Mouse (Mus musculus) gastrocnemius, adult 18-20 months (tissue): Measurements from ENCODE around the gene Gpr146. TPM values are rescaled to one million over a fixed set of nuclear protein-coding genes. Genes with fewer than 3 reads are reported as not detected.

Source experiments
- DNase-seq: peaks from one replicate; pipeline ENCODE4 v3.0.0; 2021; ENCODE audit warnings: low spot score
- total RNA-seq, 2 experiments: library from RNA; stranded (reverse); gene quantifications; 2 replicates each; pipeline ENCODE4 v1.2.3; 2021

Gpr146 gene
- total RNA-seq, 2 experiments from 2014 or later, result 21.8 to 28.9 TPM

DNA sequence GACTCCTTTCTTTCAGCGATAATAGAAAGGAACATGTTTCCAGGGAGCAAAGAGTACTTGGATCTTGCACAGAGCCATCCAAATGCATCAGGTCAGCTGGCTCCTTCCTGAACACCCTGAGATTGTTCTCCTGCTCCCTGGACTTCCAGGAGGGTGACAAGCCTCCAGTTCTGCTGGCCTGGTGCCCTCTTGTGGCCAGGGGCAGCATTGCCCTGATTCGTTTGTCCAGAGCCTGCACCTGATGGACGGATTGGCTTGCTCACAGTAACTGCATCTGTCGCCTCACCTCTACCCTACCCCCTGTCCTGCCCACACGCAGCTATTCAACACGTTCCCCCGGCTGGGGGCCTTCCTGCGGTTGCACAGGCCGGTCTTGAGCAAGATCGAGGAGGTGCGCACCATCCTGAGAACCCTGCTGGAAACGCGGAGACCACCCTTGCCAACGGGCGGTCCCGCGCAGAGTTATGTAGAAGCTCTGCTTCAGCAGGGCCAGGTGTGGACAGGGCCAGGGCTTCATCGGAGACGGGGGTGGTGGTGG lies 22.2 kb upstream of the Gpr146 start:
- DNase-seq, result peak; percentile 80

DNA sequence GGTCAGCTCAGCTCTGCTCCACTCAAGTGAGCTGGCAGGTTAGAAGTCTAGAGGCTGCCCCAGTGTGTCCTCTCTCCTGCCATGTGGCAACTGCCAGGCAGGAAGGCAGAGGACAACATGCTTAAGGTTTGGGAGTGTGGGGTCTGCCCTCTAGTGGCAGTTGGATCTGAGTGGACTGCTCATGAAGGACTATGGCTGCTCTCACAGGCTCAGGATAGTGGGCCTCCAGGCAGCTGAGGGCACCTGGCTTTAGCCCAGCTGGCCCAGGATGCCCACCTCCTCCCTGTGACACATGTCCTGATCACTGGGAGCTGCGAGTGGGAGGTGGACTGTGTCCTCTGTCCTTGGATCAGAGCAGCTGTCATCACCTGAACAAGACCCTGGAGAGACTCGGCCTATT lies 18.8 kb upstream of the Gpr146 start:
- no peak for DNase-seq

DNA sequence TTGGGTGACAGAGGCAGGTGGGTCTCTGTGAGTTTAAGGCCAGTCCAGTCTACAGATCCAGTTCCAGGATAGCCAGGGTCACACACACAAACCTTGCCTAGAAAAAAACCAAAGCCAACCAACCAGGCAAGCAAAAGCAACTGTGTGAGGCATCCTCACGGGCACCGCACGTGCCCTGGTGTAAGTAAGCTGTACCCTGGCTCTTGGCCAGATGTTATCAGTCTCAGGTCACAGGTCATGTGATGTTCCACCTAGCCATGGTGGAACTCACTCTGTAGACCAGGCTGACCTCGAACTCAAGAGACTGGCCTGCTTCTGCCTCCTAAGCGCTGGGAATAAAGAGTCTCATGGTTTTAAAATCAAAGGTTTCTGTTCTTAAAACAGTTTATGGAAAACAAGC lies 18.3 kb upstream of the Gpr146 start:
- DNase-seq, result no peak

- no peak for DNase-seq
These were observed 13.6 kb upstream of the Gpr146 start for GRCm38 (mm10) chr5:139363858-139364257.

DNA sequence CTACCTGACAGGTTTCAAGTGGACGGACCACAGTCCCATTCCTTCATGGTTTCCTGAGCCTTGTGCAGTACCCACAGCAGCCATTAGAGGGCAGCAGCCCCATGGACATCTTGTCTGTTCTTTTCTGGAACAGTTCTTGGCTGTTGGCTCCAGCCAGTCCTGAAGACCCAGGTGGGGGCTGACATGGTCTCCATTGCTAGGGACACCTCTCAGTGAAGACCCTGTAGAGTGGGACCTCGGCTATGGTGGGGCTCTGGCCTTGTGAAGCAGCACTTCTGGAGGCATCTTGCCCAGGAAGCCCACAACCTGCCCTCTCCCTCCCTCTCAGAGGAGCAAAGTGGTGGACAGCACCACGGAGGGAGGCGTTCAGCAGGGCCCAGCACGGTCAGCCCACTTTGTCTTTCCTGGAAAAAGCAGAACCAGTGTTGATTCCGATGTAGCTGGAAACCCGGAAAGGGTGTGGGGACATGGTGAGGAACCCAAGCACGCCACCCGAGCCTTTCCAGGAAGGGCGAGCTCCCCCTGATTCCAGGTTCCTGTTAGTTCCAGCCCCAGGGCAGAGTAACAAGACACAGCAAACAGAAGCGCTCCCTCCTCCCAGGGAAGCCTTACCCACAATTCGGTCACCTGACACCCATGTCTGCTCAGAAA lies 13.1 kb upstream of the Gpr146 start:
- peak; percentile 93 for DNase-seq

GRCm38 (mm10) chr5:139364911-139365571 lies 12.5 kb upstream of the Gpr146 start:
- no peak for DNase-seq

GRCm38 (mm10) chr5:139365827-139366226 lies 11.7 kb upstream of the Gpr146 start:
- no peak for DNase-seq

DNA sequence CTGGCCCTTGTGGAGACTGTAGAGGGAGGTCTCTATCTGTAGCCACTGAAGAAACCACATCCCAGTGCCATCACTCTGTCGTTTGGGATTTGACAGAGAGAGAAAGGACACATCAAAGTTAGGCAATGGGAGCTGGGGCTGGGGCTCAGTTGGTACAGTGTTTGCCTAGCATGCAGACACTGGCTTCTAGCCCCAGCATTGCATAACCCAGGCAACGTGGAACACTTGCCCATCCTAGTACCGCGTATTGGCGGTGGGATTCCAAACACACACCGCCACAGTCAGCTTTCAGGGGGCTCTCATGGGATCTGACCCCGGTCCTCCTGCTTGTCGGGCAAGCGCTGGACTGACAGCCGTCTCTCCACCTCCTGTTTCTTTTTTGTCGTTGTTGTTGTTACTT lies 11.0 kb upstream of the Gpr146 start:
- no peak for DNase-seq

DNA sequence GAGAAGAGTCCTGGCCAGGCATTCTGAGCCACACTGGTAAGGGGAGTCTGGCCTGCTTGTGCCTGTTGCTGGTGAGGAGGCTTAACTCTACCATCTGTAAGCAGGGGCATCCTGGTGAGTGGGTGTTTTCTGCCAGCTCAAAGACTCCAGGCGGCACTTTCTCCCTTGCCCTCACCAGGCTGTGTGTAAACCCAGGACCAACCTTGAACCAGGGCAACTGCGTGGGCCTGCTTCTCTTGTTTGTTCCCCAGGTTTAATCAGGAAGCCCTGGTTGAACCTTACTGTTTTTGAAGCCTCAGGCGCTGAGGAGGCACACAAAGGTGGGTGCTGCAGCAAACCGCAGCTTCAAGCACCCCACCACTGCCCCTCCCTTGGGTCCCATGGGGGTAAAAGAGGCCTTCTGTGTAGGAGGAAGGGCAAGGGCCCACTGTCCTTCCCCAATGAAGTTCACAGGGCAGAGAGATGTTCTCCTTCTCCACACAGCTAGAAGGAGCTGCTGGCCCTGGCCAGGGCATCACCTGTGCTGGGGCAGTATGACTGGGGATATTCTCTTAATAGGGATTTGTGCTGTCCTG lies 9.5 kb upstream of the Gpr146 start:
- DNase-seq, result no peak

DNA sequence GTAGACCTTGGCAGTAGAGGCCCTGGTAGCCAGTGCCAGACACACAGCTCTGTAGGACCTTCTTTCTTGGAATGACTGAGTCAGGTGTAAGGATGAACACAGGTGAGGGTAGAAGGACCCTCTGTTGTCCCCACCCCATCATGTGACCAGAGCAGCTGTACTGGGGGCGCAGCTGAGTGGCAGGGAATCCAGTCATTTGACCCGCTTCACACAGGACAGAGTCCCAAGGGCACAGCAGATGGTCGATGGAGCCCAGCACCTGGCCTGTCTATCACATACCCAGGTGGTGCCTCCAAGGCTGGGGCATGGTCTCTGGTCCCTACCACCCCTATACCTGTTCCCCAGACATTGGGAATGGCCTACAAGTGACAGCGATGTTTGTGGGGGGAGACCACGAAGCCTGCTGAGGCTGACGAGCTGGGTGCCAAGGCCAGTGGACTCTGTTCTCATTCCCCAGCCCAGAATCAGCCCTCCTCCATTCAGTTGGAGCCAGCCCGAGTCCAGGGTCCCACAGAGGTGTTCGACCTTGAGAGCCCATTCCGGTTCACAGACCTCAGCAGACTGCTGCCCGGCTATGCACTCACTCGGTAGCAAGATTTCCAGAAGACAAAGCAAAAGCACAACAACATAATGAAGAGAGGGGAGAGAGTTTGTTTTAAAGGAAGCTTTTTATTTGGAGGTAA lies 8.7 kb upstream of the Gpr146 start:
- DNase-seq, result no peak

DNA sequence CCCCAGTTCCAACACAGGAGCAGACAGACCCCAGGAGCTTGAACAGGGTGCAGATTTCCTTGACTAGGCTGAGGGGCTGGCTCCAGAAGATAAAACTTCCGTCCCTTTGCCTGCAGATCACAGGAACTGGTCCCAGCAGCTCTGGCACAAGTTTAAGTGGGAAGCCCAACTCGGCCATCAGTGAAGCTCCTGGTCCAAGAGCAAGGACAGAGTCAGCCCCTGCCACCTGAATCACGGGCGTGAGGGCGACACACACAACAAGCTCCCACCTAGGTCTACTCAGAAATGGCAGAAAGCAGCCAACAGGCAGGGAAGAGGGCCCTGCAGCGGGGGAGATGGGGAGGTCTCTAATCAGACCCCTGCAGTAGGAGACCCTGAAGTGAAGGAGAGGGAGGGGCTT lies 7.2 kb upstream of the Gpr146 start:
- no peak for DNase-seq

GRCm38 (mm10) chr5:139371118-139371517 lies 6.4 kb upstream of the Gpr146 start:
- no peak for DNase-seq

GRCm38 (mm10) chr5:139371631-139372401 lies 5.7 kb upstream of the Gpr146 start:
- DNase-seq, result peak; percentile 91

DNA sequence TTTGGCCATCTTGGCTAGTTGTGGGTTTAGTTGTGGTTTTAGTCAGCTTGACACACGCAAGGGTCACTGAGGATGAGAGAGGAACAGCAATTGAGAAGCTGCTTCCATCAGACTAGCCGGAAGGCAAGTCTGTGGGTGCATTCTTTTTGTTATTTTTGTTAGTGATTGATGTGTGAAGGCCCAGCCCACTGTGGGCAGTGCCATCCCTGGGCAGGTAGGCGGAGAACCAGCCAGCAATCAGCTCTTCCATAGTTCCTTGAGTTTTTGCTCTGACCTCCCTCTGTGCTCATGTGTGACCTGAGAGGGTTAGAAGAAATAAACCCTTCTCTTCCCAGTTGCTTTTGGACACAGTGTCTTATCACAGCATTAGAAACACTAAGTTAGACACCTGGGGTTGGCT lies 4.4 kb upstream of the Gpr146 start:
- DNase-seq, result no peak

DNA sequence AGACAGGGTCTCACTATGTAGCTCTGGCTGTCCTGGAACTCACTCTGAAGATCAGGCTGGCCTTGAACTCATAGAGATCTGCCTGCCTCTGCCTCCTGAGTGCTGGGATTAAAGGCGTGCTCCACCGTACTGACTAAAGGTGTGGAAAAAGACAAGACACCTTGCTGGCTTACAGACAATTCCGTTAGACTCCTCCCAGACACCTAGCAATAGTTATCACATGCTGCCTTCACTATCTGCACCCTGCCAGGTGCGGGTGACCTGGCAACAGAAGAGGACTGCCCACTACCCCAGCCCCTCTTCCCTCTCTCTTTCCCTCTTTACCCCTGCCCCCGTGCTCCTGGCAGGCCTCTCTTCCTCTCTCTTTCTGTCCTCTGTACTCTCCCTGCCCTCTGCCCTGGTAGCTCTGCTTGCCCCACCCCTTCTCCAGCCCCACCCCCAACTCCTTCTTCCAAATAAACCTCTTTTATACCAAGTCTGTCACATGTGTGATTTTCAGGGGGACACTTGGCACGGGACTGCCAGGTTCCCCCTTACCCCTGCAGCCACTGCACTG lies 3.5 kb upstream of the Gpr146 start:
- no peak for DNase-seq

- DNase-seq, result no peak
These were observed 2.7 kb upstream of the Gpr146 start for GRCm38 (mm10) chr5:139374841-139375240.

DNA sequence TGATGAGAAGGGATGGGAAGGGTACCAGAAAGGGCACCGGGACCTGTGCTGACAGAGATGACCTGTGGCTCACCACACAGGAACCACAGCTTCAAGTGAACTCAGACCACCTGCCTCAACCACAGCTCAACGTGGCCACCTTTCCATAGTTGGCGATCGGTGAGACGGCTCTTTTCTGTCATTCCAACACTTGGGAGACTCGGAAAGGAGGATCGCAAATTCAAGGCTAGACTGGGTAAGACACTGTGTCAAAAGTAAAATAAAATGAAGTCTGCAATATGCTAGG lies 717 bp downstream of the Gpr146 start:
- DNase-seq, result no peak

GRCm38 (mm10) chr5:139378986-139379629 lies 1.6 kb downstream of the Gpr146 start:
- DNase-seq, result peak; percentile 81

DNA sequence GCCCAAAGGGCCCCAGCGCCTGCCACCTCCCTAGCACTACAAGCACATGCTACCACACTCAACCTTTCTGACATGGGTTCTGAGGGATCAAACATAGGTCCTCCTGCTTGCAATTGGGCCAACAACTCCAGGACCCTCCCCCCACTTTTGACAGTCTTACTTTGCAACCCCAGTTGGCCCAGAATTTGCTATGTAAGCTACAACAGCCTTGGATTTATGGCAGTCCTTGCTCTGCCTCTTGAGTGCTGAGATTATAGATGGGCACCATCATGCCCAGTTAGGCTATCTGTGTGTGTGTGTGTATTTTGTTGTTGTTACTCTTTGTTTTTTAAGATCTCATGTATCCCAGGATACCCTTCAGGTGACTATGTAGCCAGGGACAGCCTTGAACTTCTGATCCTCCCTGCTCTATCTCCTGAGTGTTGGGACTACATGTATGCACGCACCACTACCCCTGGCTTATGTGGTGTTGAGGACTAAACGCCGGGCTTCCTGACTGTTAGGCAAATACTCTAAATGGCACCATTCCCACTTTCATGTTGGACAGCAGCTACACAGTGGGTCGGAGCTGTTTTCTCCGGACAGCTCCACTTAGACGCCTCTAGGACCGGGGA lies 2.4 kb downstream of the Gpr146 start:
- no peak for DNase-seq
